Mouse (Mus musculus) liver (tissue): ENCODE results near the gene Fxyd2.

Experiments used
- DNase-seq: peaks from one replicate; pipeline ENCODE4 v3.0.0-alpha.2; 2020; ENCODE audit warnings: mixed read lengths

Fxyd2 gene

DNA sequence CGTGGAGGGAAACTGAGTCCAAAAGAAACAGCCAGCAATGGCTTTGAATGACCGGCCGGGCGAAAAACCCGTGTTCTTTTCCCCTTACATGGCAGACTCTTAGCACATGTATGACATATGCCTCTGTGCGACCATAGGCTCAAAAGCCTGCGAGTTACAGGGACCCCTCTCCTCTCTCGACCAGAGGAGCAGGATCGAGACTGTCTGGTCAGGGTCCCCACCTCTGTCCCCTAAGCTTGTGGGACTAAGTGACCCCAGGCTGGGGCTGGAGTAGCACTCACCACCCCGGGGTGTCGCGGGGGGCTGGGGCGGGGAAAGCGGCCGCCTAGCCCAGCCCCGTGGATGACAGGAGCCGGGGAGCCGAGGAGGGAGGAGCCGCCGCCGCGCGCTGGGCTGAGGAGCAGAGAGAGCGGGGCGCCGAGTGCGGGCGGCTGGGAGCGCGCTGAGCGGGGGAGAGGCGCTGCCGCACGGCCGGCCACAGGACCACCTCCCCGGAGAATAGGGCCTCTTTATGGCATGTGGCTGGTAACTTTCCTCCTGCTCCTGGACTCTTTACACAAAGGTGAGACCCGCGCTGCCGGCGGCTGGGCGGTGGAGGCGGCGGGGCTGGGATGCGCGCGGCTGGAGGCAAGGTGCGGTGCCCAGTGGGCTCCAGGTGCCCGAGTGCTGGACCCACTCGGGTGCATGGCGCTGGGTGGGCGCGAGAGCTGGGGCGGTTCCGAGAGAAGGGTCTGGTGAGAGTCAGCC is 30.7 kb downstream of the Fxyd2 start:
- no peak for DNase-seq

DNA sequence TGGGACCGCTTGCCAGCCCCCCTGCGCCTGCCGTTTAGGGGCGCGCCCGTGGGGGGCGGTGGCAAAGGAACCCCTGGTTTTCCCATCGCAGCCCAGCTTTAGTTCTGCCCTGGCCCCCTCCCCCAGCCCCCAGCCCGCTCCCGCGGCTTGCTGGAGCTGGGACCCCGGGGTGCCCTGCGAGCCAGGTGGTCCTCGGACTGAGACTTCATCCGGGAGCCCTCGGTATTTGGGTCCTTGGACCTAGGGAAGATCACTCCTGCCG is 31.2 kb downstream of the Fxyd2 start:
- DNase-seq: no peak

DNA sequence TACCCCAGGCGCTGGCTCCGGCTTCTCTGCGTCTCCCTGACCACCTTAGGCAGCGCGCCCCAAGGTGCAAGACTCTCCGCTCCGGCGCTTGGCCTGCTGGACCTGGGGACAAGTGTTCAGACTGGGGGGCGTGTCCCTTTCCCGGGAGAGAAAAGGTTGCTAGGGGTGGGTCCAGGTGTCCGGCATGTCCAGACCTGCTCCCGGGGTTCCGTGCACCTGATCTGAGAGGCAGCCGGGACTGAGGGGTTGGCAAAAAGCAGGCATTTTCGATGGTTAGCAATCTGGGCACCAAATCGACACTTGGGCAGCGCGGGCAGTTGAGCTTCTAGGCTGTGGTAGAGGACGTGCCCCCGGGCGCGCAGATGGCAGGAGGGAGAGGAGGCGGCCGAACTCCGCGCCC is 31.7 kb downstream of the Fxyd2 start:
- DNase-seq: no peak

DNA sequence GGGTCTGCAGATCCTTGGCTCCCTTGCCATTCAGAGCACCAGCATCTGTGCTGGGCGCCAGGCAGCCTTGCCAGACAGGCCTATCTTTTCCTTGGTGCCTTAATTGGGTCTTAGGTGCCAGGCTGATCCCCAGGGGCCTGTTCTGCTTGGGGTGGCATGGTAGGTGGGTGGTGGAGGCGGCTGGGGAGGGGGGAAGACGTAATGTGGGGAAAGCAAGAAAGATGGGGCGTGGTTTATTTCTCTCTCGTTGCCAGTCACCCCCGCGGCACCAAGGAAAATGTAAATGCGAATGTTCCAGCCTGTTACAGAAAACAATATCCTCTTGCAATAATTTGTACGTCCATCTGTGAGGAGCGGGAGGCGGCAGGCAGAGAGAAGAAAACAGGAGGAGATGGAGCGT is 33.2 kb downstream of the Fxyd2 start:
- no peak for DNase-seq

- no peak for DNase-seq
These were observed 33.6 kb downstream of the Fxyd2 start for GRCm38 (mm10) chr9:45433119-45433518.

GRCm38 (mm10) chr9:45434171-45434570 is 34.7 kb downstream of the Fxyd2 start:
- DNase-seq: no peak

GRCm38 (mm10) chr9:45439025-45439424 is 39.6 kb downstream of the Fxyd2 start:
- DNase-seq: no peak

- no peak for DNase-seq
These were observed 40.8 kb downstream of the Fxyd2 start for GRCm38 (mm10) chr9:45440083-45440784.

DNA sequence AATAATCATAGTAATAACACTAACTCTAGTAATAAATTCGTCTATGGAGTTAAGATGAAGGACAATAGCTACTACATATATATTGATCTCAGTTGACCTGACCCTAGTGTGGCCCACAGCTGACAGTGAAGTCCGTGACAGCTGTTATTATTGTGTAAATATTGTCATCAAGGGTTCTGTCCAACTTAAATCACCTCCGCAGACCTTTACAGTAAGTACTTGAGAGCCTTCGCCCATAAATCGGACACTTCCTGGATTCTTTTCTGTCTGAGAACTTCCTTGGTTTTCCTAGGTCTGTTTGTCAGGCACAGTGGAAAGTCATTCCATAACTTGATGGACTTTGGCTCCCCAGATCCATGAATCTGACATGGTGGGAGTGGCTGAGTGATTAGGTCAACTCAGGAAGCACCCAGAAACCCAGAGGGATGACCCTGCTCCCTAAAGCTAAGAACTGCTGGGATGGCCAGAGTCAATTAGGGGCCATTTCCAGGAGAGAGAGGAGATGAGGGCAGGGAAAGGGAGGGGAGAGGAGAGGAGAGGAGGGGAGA is 44.9 kb downstream of the Fxyd2 start:
- DNase-seq: no peak

DNA sequence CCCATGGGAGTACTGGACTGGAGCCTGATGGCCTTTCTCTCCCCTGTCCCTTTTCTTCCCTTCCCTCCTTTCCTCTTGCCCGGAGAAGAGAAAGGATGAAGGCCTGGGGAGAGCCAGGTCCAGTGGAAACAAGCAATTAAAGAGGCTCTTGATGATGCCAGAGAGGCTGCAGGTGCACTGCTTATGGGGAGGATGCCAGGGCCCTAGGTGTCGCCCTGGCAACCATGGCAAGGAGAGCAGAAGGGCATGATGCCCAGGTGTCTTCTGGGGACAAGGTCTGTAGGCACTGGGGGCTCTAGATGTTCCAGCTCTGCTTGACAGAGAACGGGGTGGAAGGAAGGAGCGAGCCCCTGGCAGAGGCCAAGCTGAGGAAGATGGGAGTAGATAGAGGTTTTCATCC is 50.2 kb downstream of the Fxyd2 start:
- no peak for DNase-seq

GRCm38 (mm10) chr9:45451346-45451745 is 51.9 kb downstream of the Fxyd2 start:
- DNase-seq: no peak

DNA sequence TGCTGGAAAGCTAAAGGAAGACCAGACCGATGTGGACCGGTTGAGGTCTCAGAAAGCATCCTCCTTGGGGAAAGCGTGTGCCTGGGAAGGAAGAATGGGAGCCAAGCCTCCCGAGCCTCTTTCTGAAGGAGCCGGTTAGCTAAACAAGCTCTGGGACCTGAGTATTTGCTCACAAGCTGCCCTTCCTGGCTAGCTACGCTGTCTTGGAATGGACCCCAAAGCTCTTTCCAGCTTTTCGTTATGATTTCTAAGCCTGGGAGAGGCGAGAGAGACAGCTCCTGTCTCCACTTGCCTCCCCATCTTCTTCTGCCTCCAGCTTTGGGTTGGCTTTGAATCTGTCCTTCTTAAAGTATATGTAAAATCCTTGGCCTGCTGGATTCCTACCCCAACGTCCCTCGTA is 54.6 kb downstream of the Fxyd2 start:
- no peak for DNase-seq

- no peak for DNase-seq
These were observed 55.6 kb downstream of the Fxyd2 start for GRCm38 (mm10) chr9:45454889-45455610.

GRCm38 (mm10) chr9:45457200-45457599 is 57.7 kb downstream of the Fxyd2 start:
- no peak for DNase-seq

- no peak for DNase-seq
These were observed 58.9 kb downstream of the Fxyd2 start for GRCm38 (mm10) chr9:45458363-45458762.
